Mouse (Mus musculus) testis, postnatal 10 days (tissue): ENCODE data around the gene Hmg20b.
A peak's percentile ranks its signal among the peaks of the same experiment; 100 is the strongest.

Experiments used
- DNase-seq: peaks from one replicate; pipeline ENCODE4 v3.0.0; 2021; ENCODE audit warnings: low spot score

The Hmg20b gene

GRCm38 (mm10) chr10:81325781-81326180 lies 24.5 kb downstream of the Hmg20b start:
- DNase-seq, result no peak

GRCm38 (mm10) chr10:81325176-81325575 lies 25.1 kb downstream of the Hmg20b start:
- no peak for DNase-seq

DNA sequence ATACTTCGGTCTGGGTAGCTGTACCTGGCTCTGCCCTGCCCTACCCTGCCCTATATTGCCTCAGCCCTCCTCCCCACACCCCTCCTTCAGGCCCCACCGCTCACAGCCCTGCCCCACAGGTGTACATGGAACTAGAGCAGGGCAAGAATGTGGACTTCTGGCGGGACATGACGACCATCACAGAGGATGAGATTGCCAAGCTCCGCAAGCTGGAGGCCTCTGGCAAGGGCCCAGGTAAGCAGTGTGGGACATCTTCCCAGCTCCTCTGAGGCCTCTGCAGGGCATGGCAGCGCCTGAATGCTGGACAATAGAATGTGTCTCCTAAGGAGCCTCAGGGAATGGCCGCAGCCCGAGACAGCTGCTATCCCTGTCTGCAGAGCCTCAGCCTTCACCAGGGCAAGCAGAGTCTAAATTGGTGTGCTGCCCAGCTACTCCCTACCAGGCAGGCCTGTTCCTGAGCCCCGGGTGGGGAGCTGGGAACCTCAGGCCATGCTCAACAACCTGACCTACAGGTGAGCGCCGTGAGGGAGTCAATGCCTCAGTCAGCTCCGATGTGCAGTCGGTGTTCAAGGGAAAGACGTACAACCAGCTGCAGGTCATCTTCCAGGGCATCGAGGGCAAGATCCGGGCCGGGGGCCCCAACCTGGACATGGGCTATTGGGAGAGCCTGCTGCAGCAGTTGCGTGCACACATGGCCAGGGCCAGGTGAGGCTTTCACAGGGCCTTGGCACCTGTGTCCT lies 26.3 kb downstream of the Hmg20b start:
- DNase-seq, result no peak

- no peak for DNase-seq
Measured at GRCm38 (mm10) chr10:81323141-81323775, 27.0 kb downstream of the Hmg20b start.

- DNase-seq, result peak; percentile 67
Measured at GRCm38 (mm10) chr10:81322444-81322843, 27.8 kb downstream of the Hmg20b start.

DNA sequence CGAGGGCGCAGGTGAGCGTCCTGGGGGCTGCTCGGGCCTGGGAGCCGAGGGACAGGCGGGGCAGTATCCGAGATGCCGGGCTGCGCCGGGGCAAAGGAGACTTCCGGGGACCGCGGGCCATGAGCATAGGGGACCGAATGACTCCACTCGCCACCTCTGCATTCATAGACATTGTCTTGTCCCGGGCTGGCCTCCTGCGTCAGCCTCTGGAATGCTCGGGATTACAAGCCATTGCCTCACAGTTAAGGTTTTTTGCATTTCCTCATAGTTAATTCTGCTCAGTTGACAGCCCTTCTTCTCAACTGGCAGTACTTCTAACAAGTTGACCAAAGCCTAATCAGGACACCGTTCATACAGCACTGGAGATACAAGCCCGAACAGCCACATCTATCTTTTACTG lies 28.8 kb downstream of the Hmg20b start:
- DNase-seq, result no peak

DNA sequence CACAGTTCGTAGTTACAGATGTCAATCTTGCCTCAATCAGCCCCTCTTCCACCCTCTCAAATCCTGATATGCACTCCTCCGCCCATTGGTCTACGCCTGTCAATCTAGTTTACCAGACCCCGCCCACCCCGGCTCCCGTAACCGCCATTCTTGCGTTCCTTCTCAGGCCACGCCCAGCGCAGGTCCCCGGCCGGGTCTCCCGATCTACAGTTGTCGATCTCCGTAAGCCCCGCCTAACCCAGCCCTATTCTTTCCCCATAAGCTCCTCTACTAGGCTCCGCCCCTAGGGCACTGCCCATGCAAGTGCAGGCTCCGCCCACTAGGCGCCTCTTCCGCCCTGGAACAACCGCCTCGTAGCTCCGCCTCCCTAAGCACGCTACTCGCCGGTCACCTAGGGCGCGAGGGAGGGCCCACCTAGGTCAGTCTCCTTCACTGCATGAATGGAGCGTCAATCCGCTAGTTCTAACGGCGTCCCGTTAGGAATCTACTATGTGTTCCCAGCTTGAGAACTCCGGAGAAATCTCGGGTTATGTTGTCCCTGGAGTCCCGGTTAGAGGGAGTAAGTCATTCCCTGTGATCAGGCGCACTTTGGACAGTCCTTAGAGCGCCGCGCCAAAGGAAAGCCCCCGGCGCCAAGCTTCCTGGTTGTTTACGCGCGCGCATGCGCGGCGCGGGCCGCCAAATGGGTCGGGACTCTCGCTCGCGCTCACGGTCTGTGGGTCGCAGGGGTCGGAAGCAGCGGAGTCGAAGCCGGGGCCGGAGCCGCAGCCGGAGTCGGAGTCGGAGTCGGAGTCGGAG lies 29.5 kb downstream of the Hmg20b start, which contains the start of gene Cactin:
Cactin (plus strand) TSS at position 554 of the 798 bp plus-strand sequence.
- peak; percentile 99 for DNase-seq

GRCm38 (mm10) chr10:81319741-81320549 lies 30.3 kb downstream of the Hmg20b start:
- peak; percentile 98 for DNase-seq

GRCm38 (mm10) chr10:81319330-81319699 lies 31.0 kb downstream of the Hmg20b start:
- DNase-seq, result peak; percentile 71

- DNase-seq, result peak; percentile 82
Measured at GRCm38 (mm10) chr10:81318589-81319329, 31.5 kb downstream of the Hmg20b start.

GRCm38 (mm10) chr10:81317273-81317672 lies 33.0 kb downstream of the Hmg20b start:
- DNase-seq, result no peak

DNA sequence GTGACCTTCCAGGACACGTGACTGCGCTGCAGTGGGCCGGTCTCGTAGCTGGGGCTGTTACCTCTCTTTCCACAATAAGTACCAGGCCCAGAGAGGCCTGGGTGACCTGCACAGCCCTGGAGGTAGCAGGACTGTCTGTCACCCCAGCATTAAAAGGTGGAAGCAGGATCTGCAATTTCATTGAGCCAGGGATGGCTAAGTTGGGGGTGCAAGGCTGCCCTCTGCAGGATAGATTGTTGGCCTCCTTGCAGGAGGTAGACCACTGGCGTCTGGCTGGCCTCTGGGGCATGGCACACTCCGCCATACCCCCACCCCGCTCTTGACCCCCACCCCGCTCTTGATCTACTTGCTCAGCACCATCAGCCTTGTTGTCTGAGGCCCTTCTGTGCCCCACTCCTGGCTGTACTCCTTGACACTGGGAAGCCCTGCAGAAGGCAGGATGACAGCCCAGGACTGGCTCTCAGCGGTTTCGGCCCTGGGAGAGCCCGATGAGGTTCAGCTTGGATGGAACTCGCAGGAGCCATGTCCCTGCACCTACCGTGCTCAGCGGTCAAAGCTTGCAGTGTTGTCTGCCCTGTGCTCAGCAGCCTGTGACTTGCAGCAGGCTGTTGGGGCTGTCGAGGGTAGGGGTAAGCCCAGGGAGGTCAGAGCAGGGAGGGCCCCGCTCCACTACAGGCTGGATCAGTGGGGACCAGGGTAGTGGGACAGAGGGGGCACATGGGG lies 33.8 kb downstream of the Hmg20b start:
- DNase-seq, result no peak

- no peak for DNase-seq
Measured at GRCm38 (mm10) chr10:81315587-81315986, 34.7 kb downstream of the Hmg20b start.

GRCm38 (mm10) chr10:81314201-81314600 lies 36.1 kb downstream of the Hmg20b start:
- no peak for DNase-seq

DNA sequence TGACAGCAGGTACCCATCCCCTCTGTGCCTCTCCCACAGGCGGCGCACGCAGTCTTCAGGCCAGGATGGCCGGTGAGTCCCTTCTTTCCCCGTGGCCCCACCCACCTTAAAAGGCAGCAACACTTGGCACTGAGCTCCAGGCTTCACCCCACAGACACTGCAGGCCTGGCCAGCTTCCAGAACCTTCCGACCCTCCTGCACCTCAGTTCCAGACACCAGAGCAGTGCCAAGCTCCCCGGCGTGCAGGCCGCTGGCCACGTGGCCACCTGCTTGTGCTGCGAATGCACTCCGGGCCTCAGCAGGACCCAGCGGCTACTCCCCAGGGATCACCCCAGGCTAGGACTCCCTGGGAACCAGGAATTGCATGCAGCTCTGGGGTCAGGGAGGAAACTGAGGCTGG lies 36.7 kb downstream of the Hmg20b start:
- DNase-seq, result no peak

DNA sequence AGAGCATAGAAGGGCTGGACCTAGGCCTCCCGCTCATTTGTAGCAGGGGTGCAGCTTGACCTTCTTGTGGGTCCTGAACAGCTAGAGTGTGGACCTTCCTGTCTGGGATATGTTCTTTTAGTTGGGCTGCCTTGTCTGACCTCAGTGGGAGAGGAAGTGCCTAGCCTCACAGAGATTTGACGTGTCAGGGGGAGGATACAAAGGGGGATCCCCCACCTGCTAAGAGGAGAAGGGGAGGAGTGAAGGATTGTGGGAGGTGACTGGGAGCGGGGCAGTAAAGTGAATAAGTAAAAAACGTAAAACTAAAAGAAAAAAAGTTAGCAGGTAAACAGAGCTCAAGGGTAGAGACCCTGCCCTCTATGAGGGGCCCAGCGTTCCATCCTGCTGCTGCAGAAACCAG lies 40.7 kb downstream of the Hmg20b start:
- DNase-seq, result no peak

- no peak for DNase-seq
Measured at GRCm38 (mm10) chr10:81306837-81307682, 43.2 kb downstream of the Hmg20b start.

GRCm38 (mm10) chr10:81306173-81306668 lies 44.1 kb downstream of the Hmg20b start:
- no peak for DNase-seq

- DNase-seq, result no peak
Measured at GRCm38 (mm10) chr10:81305663-81306062, 44.6 kb downstream of the Hmg20b start.
